Mouse (Mus musculus): ENCODE measurements around the gene Sipa1l2. TPM values are rescaled to one million over a fixed set of nuclear protein-coding genes. Genes with fewer than 3 reads are reported as not detected.

Sipa1l2 gene
- polyA plus RNA-seq, 1 experiment: 19.6 TPM

GRCm38 (mm10) chr8:125517397-125517796, 52.2 kb downstream of the Sipa1l2 start:
- H3K27ac ChIP-seq (ENCODE audit: control insufficient read depth, insufficient read depth, low read depth, low read length): 0 out of 2 replicates have a peak overlapping the region, but pooled peaks have one; percentile 33
- no peak for TF ChIP-seq POLR2A (IDR thresholded peaks at IDR 0.05; ENCODE audit: control insufficient read depth, low read depth, low read length)
- no peak for TF ChIP-seq CTCF (IDR thresholded peaks at IDR 0.05; ENCODE audit: control insufficient read depth, insufficient read depth, insufficient replicate concordance, low read depth, low read length)
- H3K4me1 ChIP-seq (ENCODE audit: control insufficient read depth, insufficient read depth, low read length): peaks cover 9% of the 10 kb centered on the region
- H3K36me3 ChIP-seq (ENCODE audit: control insufficient read depth, insufficient read depth, low read length): no peaks in the 10 kb centered on the region; the same call in 1 of the 2 replicates
- H3K4me3 ChIP-seq (ENCODE audit: control insufficient read depth, low read depth, low read length): no peak overlapping the region
- no peaks in the 10 kb centered on the region for H3K27me3 ChIP-seq (ENCODE audit: control insufficient read depth, insufficient read depth, low read length)

- Histone ChIP-seq H3K27ac (ENCODE audit: control insufficient read depth, insufficient read depth, low read depth, low read length) (no peak overlapping the region), H3K4me1 (ENCODE audit: control insufficient read depth, insufficient read depth, low read length) (peaks cover 9% of the 10 kb centered on the region)
- TF ChIP-seq CTCF (IDR thresholded peaks at IDR 0.05; ENCODE audit: control insufficient read depth, insufficient read depth, insufficient replicate concordance, low read depth, low read length): no peak
- no peak for TF ChIP-seq POLR2A (IDR thresholded peaks at IDR 0.05; ENCODE audit: control insufficient read depth, low read depth, low read length)
Measured at GRCm38 (mm10) chr8:125516115-125516905, 53.3 kb downstream of the Sipa1l2 start.

GRCm38 (mm10) chr8:125515665-125516064, 53.9 kb downstream of the Sipa1l2 start:
- Histone ChIP-seq H3K4me3 (ENCODE audit: control insufficient read depth, low read depth, low read length) (no peak overlapping the region), H3K27me3 (ENCODE audit: control insufficient read depth, insufficient read depth, low read length) (no peaks in the 10 kb centered on the region), H3K27ac (ENCODE audit: control insufficient read depth, insufficient read depth, low read depth, low read length) (no peak overlapping the region), H3K36me3 (ENCODE audit: control insufficient read depth, insufficient read depth, low read length) (no peaks in the 10 kb centered on the region; the same call in 1 of the 2 replicates), H3K4me1 (ENCODE audit: control insufficient read depth, insufficient read depth, low read length) (peaks cover 9% of the 10 kb centered on the region)
- TF ChIP-seq POLR2A (IDR thresholded peaks at IDR 0.05; ENCODE audit: control insufficient read depth, low read depth, low read length) (no peak), CTCF (IDR thresholded peaks at IDR 0.05; ENCODE audit: control insufficient read depth, insufficient read depth, insufficient replicate concordance, low read depth, low read length) (no peak)

More at GRCm38 (mm10) chr8:125516115-125516905, 53.3 kb downstream of the Sipa1l2 start:
- Histone ChIP-seq H3K4me3 (ENCODE audit: control insufficient read depth, low read depth, low read length) (no peak overlapping the region), H3K36me3 (ENCODE audit: control insufficient read depth, insufficient read depth, low read length) (no peaks in the 10 kb centered on the region; the same call in 1 of the 2 replicates), H3K27me3 (ENCODE audit: control insufficient read depth, insufficient read depth, low read length) (no peaks in the 10 kb centered on the region)

GRCm38 (mm10) chr8:125513935-125514334, 55.7 kb downstream of the Sipa1l2 start:
- Histone ChIP-seq H3K4me3 (ENCODE audit: control insufficient read depth, low read depth, low read length) (no peak overlapping the region), H3K36me3 (ENCODE audit: control insufficient read depth, insufficient read depth, low read length) (no peaks in the 10 kb centered on the region; the same call in 1 of the 2 replicates), H3K27ac (ENCODE audit: control insufficient read depth, insufficient read depth, low read depth, low read length) (no peak overlapping the region), H3K4me1 (ENCODE audit: control insufficient read depth, insufficient read depth, low read length) (peaks cover 9% of the 10 kb centered on the region), H3K27me3 (ENCODE audit: control insufficient read depth, insufficient read depth, low read length) (no peaks in the 10 kb centered on the region)
- no peak for TF ChIP-seq POLR2A (IDR thresholded peaks at IDR 0.05; ENCODE audit: control insufficient read depth, low read depth, low read length)

GRCm38 (mm10) chr8:125513242-125513866, 56.3 kb downstream of the Sipa1l2 start:
- TF ChIP-seq POLR2A (IDR thresholded peaks at IDR 0.05; ENCODE audit: control insufficient read depth, low read depth, low read length) (no peak), CTCF (IDR thresholded peaks at IDR 0.05; ENCODE audit: control insufficient read depth, insufficient read depth, insufficient replicate concordance, low read depth, low read length) (no peak)
- H3K4me3 ChIP-seq (ENCODE audit: control insufficient read depth, low read depth, low read length): no peak overlapping the region
- no peaks in the 10 kb centered on the region for H3K27me3 ChIP-seq (ENCODE audit: control insufficient read depth, insufficient read depth, low read length)
- H3K36me3 ChIP-seq (ENCODE audit: control insufficient read depth, insufficient read depth, low read length): no peaks in the 10 kb centered on the region; the same call in 1 of the 2 replicates
- peak overlapping the region; percentile 12; the same call in 1 of the 2 replicates for H3K27ac ChIP-seq (ENCODE audit: control insufficient read depth, insufficient read depth, low read depth, low read length)
- H3K4me1 ChIP-seq (ENCODE audit: control insufficient read depth, insufficient read depth, low read length): peaks cover 7% of the 10 kb centered on the region

- no peak overlapping the region for H3K27ac ChIP-seq (ENCODE audit: control insufficient read depth, insufficient read depth, low read depth, low read length)
- no peaks in the 10 kb centered on the region for H3K27me3 ChIP-seq (ENCODE audit: control insufficient read depth, insufficient read depth, low read length)
- TF ChIP-seq CTCF (IDR thresholded peaks at IDR 0.05; ENCODE audit: control insufficient read depth, insufficient read depth, insufficient replicate concordance, low read depth, low read length) (no peak), POLR2A (IDR thresholded peaks at IDR 0.05; ENCODE audit: control insufficient read depth, low read depth, low read length) (no peak)
- no peak overlapping the region for H3K4me3 ChIP-seq (ENCODE audit: control insufficient read depth, low read depth, low read length)
- no peaks in the 10 kb centered on the region; the same call in 1 of the 2 replicates for H3K36me3 ChIP-seq (ENCODE audit: control insufficient read depth, insufficient read depth, low read length)
- peaks cover 6% of the 10 kb centered on the region for H3K4me1 ChIP-seq (ENCODE audit: control insufficient read depth, insufficient read depth, low read length)
Measured at GRCm38 (mm10) chr8:125512561-125512960, 57.0 kb downstream of the Sipa1l2 start.
